Mouse (Mus musculus) right cerebral cortex, postnatal 36 days (tissue): ENCODE results near the gene Tesk2.

Experiments
- DNase-seq, 2 experiments: peaks; one replicate each; pipeline ENCODE4 v3.0.0; 2022; ENCODE audit warnings: low spot score in 2 of 2, mixed read lengths in 1 of 2

Tesk2 gene

GRCm38 (mm10) chr4:116854286-116854685, 133.5 kb downstream of the Tesk2 start:
- DNase-seq = no peak
